Mouse (Mus musculus) CD4-positive, CD25-positive, alpha-beta regulatory T cell, adult 2 months (primary cell): ENCODE results near the gene Thap7.
A peak's percentile ranks its signal among the peaks of the same experiment; 100 is the strongest.

Source experiments
- DNase-seq: peaks from one replicate; pipeline ENCODE4 v3.0.0-alpha.2; 2012; ENCODE audit warnings: low read depth, low spot score

Gene Thap7

GRCm38 (mm10) chr16:17530640-17531288 lies at the start of gene Thap7:
Gene Thap7 (minus strand): TSS chr16:17531136.
- DNase-seq = peak; percentile 98

DNA sequence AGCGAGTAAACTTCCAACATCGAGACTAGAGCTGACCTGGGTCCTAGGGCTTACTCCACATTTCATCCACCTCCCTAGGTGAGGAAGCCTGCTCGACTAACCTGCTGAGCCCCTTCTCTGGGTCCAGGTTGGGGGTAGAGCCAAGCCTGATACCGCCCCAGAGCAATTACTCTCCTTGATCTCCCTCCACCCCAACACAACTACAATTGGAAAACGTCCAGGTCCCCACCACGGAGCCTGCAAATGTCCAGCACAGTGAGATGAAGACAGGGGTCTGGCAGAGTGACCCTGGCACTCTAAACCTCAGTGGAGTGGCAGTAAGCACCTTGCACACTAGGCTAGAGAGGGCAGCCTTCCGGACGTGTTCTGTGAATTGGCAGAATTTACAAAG lies 45.9 kb upstream of the Thap7 start:
- DNase-seq = no peak

GRCm38 (mm10) chr16:17575870-17576824 lies 45.2 kb upstream of the Thap7 start:
- DNase-seq = peak; percentile 27

DNA sequence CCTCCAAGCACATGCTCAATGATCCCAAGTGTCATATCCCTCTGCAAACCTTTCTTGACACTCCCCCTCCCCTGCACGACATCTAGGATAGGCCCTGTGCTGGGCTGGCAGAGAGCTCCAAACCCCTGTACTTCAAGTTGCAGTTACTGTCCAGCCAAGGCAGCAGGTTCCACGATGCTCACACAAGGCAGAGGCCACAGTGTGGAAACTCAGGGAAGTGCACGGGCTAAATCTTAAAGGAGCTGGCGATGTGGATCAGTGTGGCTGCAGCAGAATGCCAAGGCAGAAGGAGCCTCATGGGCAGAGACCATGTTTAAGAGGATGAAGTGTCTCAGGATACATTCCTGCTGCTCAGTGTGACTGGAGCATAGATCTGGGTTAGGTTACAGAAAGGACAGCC lies 35.2 kb upstream of the Thap7 start:
- no peak for DNase-seq

- DNase-seq = no peak
Observed at GRCm38 (mm10) chr16:17564771-17565170, 33.8 kb upstream of the Thap7 start.

- DNase-seq = no peak
Observed at GRCm38 (mm10) chr16:17564221-17564620, 33.3 kb upstream of the Thap7 start.

- no peak for DNase-seq
Observed at GRCm38 (mm10) chr16:17563580-17563979, 32.6 kb upstream of the Thap7 start.

DNA sequence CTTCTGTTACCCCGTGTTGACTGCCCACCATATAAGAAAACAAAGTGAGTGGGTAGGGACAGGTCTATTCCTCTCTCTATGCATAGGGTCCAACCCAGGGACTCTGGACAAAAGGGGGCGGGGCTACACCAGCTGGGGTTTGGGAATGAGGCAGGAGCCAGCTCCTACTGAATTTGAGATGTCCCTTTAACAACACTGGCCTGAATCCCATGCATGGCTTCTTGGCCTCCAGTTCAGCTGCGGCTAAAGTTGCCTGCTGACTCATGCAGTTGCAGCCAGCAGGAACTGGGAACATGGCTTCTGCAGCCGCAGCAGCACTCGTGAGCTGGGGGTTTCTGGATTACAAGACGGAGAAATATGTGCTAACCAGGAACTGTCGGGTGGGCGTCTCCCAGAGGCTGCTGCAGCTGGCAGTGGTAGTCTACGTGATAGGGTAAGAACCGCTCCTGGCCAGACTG lies 30.8 kb upstream of the Thap7 start, which contains the start of gene P2rx6:
TSS of gene P2rx6 (plus strand) at position 135 of the 458 bp plus-strand sequence.
- DNase-seq = no peak

GRCm38 (mm10) chr16:17561128-17561750 lies 30.3 kb upstream of the Thap7 start, which contains the start of gene Lrrc74b:
Gene Lrrc74b (minus strand): TSS chr16:17561247.
- DNase-seq = no peak

DNA sequence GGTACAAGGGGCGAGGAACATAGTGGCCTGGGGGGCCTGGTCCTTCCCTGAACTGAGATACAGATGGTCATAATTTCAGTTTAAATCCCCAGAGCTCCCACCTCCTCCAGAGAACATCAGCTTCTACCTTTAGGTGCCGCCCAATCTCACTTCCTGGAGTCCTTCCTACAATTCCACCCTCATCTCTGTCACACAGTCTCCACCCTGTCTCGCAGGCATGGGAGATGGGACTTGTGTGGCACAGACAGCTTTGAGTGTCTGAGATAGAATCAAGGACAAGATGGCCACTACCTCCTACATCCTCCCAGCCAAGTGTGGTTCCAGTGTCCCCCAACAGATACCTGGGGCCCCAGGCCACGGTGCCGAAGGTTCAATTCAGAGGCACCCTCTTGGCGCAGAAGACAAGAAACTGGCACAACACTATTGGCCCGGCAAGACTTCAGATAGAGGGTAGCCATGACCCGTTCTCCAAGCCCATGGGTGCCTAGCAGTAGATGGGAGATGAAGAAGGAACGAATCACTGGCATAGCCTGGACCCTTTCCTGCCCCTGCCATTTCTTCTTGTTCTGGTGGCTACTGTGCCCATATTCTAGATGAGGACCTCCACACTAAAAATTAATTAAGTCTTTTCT lies 28.6 kb upstream of the Thap7 start:
- no peak for DNase-seq

- DNase-seq = no peak
Observed at GRCm38 (mm10) chr16:17558811-17559210, 27.9 kb upstream of the Thap7 start.

DNA sequence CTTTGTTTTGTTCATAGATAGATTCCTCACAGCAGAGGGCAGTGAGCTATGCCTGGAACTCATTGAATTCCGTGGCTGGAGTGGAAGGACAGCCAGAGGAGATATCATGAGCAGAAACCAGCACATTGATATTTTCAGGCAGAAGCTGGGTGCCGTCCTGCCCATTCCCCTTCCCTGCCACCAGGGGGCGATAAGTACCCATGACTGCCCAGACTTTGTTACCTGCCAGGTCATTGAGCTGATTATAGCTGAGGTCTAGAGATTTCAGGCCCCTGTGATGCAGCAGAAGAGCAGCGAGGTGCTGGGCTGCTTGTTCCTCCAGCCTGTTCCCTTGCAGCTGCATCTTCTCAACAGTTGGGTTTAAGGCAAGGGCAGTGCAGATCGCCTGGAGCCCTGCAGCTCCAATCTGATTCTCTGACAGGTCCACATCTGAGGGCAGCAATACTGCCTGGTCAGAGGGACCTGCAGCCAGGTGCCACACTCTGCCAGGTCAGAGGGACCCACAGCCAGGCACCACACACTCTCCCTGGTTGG lies 27.1 kb upstream of the Thap7 start:
- peak; percentile 82 for DNase-seq

DNA sequence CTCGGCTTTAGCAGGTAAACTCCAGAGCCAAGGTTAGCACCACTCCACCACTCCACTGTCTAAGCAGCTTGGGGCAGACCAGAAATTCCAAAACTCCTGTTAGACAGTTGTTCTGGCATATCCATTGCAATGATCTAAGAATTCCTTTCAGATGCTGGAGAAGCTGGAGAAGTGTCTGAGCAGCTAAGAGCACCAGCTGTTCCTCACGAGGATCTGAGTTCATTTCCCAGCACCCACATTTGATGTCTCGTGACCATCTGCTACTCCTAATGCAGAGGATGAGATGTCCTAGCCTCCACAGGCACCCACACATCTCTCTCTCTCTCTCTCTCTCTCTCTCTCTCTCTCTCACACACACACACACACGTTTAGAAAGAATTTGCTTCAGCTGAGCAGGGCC lies 26.0 kb upstream of the Thap7 start:
- no peak for DNase-seq

DNA sequence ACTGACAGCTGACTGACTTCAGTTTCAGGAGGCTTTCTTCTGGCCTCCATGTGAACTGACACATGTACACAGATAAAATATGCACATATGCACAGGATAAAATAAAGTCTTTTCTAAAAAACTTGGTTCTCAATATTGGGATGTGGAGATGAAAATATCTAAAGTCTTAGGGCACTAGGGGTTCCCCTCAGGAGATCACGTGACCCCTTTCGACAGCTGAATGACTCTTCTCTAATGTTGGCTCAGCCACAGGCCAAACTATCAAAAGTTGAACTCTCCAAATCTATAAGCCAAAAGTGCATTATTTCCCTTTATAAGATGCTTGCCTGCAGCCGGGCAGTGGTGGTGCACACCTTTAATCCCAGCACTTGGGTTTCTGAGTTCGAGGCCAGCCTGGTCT lies 25.2 kb upstream of the Thap7 start:
- no peak for DNase-seq

GRCm38 (mm10) chr16:17554702-17555101 lies 23.8 kb upstream of the Thap7 start:
- peak; percentile 16 for DNase-seq

DNA sequence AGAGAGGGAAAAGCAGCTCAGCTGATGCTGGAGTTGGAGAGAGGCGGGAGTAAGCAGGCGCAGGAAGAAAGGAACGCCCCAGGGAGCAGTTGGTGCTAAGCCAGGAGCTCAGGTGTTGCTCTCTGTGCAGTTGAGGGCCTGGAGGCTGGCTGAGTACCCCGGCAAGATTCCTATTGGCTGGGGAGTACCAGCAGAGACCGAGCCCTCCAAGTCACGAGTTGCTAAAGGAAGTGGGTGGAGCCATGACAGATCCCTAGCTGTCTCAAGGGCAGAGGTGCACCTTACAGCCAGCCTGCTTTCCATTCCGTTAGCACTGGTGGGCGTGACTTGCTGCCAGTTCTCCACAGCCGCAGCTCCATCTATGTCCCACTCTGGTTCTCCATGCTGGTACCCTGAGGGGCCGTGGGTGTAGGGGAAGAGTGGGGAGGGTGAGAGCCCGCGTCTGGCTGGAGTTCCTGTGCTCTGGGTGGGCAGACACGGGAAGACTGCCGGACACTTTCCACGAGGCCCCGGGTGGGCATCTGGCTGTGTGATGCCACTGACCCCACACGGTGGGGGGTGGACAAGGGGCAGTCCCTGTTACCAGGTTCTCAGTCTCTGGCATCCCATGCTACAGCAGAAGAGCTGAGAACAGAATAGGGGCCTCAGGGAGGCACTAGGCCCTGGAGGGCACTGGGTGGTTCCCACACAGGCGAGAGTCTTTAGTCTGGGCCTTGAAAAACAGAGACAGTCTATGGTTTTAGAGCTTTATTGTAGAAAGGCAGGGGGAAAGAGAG lies 23.2 kb upstream of the Thap7 start:
- DNase-seq = peak; percentile 93

GRCm38 (mm10) chr16:17552837-17553236 lies 21.9 kb upstream of the Thap7 start:
- DNase-seq = no peak

- DNase-seq = no peak
Observed at GRCm38 (mm10) chr16:17542632-17543031, 11.7 kb upstream of the Thap7 start.

DNA sequence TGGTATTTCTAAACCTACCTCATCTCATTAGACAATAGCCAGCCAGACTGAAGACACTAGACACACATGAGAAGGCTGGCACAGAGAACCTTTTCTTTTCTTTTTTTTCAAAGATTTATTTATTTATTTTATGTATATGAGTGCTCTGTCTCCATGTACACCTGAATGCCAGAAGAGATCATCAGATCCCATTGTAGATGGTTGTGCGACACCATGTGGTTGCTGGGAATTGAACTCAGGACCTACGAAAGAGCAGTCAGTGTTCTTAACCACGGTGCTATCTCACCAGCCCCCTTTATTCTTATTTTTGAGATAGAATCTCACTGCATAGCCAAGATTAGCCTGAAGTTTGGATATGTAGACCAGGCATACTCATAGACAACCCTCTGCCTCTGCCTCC lies 5.6 kb upstream of the Thap7 start:
- no peak for DNase-seq

GRCm38 (mm10) chr16:17532676-17533329 lies 1.9 kb upstream of the Thap7 start:
- DNase-seq = no peak
